Mouse (Mus musculus) liver, embryonic 12.5 days (tissue): Measurements from ENCODE around the gene Zfp385a. TPM values are rescaled to one million over a fixed set of nuclear protein-coding genes. Genes with fewer than 3 reads are reported as not detected.

Experiments
- ATAC-seq: fragments of 200-750 bp; cut with Nextera tagmentation; 2 replicates; pipeline ENCODE4 v1.8.0; 2017; ENCODE audit warnings: moderate number of reproducible peaks, mild to moderate bottlenecking, moderate library complexity
- H3K27ac ChIP-seq: fragments of 300-500 bp; sonication (generic); 2 replicates; pipeline ENCODE4 v1.5.1; 2016; ENCODE audit warnings: mild to moderate bottlenecking
- H3K27me3 ChIP-seq: fragments of 300-500 bp; sonication (generic); replicated peaks from 2 replicates; pipeline ENCODE4 v1.6.1; 2016; ENCODE audit warnings: mild to moderate bottlenecking, moderate library complexity
- H3K36me3 ChIP-seq: fragments of 300-500 bp; sonication (generic); 2 replicates; pipeline ENCODE4 v1.6.1; 2016; ENCODE audit warnings: mild to moderate bottlenecking, moderate library complexity
- H3K4me1 ChIP-seq: fragments of 300-500 bp; sonication (generic); 2 replicates; pipeline ENCODE4 v1.6.1; 2016
- H3K4me2 ChIP-seq: fragments of 300-500 bp; sonication (generic); 2 replicates; pipeline ENCODE4 v1.6.1; 2016; ENCODE audit warnings: mild to moderate bottlenecking, moderate library complexity
- H3K4me3 ChIP-seq: fragments of 300-500 bp; sonication (generic); 2 replicates; pipeline ENCODE4 v1.5.1; 2016; ENCODE audit warnings: mild to moderate bottlenecking, moderate library complexity
- H3K9ac ChIP-seq: fragments of 300-500 bp; sonication (generic); 2 replicates; pipeline ENCODE4 v1.6.1; 2016; ENCODE audit warnings: mild to moderate bottlenecking, moderate library complexity
- H3K9me3 ChIP-seq: fragments of 300-500 bp; sonication (generic); replicated peaks from 2 replicates; pipeline ENCODE4 v1.6.1; 2016; ENCODE audit warnings: mild to moderate bottlenecking, moderate library complexity
- WGBS: fragments of 180-500 bp; shearing (Covaris S2); methylation state at CpG from one replicate; pipeline ENCODE4 v1.1.7; 2016; ENCODE audit not compliant: insufficient replicate concordance; 5-methylcytosine and 5-hydroxymethylcytosine counted together
- polyA plus RNA-seq: library from polyadenylated mRNA; unstranded; fragments of >200 nt; fragmentation: Nextera tagmentation; extraction: Ambion mirVana; gene quantifications from 2 replicates; pipeline ENCODE4 v1.2.1, GENCODE M21; 2016

Zfp385a gene
- polyA plus RNA-seq, 1 experiment from 2014 or later: 8.2 TPM

GRCm38 (mm10) chr15:103343008-103343407 lies 3.1 kb upstream of the Zfp385a start:
- Histone ChIP-seq H3K27ac (no peak overlapping the region), H3K9me3 (no peaks in the 10 kb centered on the region), H3K9ac (no peak overlapping the region), H3K4me1 (peaks cover 38% of the 10 kb centered on the region), H3K36me3 (peaks cover 42% of the 10 kb centered on the region), H3K4me2 (no peak overlapping the region), H3K27me3 (peaks cover 39% of the 10 kb centered on the region), H3K4me3 (no peak overlapping the region)
- no peak for ATAC-seq
- 65% methylated on average over 2 of the region's 3 CpGs for whole genome bisulfite sequencing

GRCm38 (mm10) chr15:103342415-103342814 lies 2.5 kb upstream of the Zfp385a start:
- no peak overlapping the region for H3K9ac ChIP-seq
- WGBS: 24% methylated on average over 4 of the region's 4 CpGs
- ATAC-seq: no peak

GRCm38 (mm10) chr15:103341547-103341946 lies 1.7 kb upstream of the Zfp385a start:
- Histone ChIP-seq H3K36me3 (peaks cover 30% of the 10 kb centered on the region), H3K4me1 (peaks cover 53% of the 10 kb centered on the region), H3K4me2 (no peak overlapping the region), H3K9me3 (no peaks in the 10 kb centered on the region), H3K4me3 (no peak overlapping the region), H3K27me3 (peaks cover 39% of the 10 kb centered on the region), H3K9ac (no peak overlapping the region), H3K27ac (no peak overlapping the region)
- no peak for ATAC-seq
- 45% methylated on average over 8 of the region's 8 CpGs for WGBS

More at GRCm38 (mm10) chr15:103342415-103342814, 2.5 kb upstream of the Zfp385a start:
- Histone ChIP-seq H3K27ac (no peak overlapping the region), H3K4me2 (no peak overlapping the region), H3K36me3 (peaks cover 37% of the 10 kb centered on the region), H3K27me3 (peaks cover 39% of the 10 kb centered on the region), H3K4me3 (no peak overlapping the region), H3K4me1 (peaks cover 44% of the 10 kb centered on the region), H3K9me3 (no peaks in the 10 kb centered on the region)

GRCm38 (mm10) chr15:103340786-103341185 lies 893 bp upstream of the Zfp385a start:
- WGBS: 12% methylated on average over 4 of the region's 4 CpGs
- H3K9ac ChIP-seq: no peak overlapping the region
- H3K27ac ChIP-seq: no peak overlapping the region
- no peaks in the 10 kb centered on the region for H3K9me3 ChIP-seq
- peak overlapping the region; percentile 66 for H3K4me3 ChIP-seq
- H3K36me3 ChIP-seq: peaks cover 23% of the 10 kb centered on the region
- peak overlapping the region; percentile 94 for H3K4me2 ChIP-seq
- H3K27me3 ChIP-seq: peaks cover 39% of the 10 kb centered on the region
- no peak for ATAC-seq
- H3K4me1 ChIP-seq: peaks cover 56% of the 10 kb centered on the region

GRCm38 (mm10) chr15:103339166-103339960 lies 530 bp downstream of the Zfp385a start:
- peaks cover 39% of the 10 kb centered on the region for H3K27me3 ChIP-seq
- peak overlapping the region; percentile 66 for H3K9ac ChIP-seq
- H3K4me3 ChIP-seq: peak overlapping the region; percentile 66
- H3K9me3 ChIP-seq: no peaks in the 10 kb centered on the region
- peaks cover 9% of the 10 kb centered on the region for H3K36me3 ChIP-seq
- H3K4me1 ChIP-seq: peaks cover 70% of the 10 kb centered on the region
- 0% methylated on average over 26 of the region's 31 CpGs for WGBS
- H3K27ac ChIP-seq: peak overlapping the region; percentile 45
- ATAC-seq: peak; percentile 70
- H3K4me2 ChIP-seq: peak overlapping the region; percentile 94

- Histone ChIP-seq H3K36me3 (peaks cover 4% of the 10 kb centered on the region; the same call in 1 of the 2 replicates), H3K4me1 (peaks cover 76% of the 10 kb centered on the region), H3K9me3 (no peaks in the 10 kb centered on the region), H3K4me2 (peak overlapping the region; percentile 94), H3K9ac (peak overlapping the region; percentile 66), H3K4me3 (peak overlapping the region; percentile 66), H3K27ac (peak overlapping the region; percentile 45), H3K27me3 (peaks cover 39% of the 10 kb centered on the region)
- ATAC-seq: no peak
- WGBS: 20% methylated on average over 4 of the region's 4 CpGs
Observed at GRCm38 (mm10) chr15:103338829-103339165, 1.1 kb downstream of the Zfp385a start.

GRCm38 (mm10) chr15:103336996-103337667 lies 2.8 kb downstream of the Zfp385a start:
- H3K27ac ChIP-seq: no peak overlapping the region
- H3K9ac ChIP-seq: no peak overlapping the region
- H3K4me1 ChIP-seq: peaks cover 82% of the 10 kb centered on the region
- H3K9me3 ChIP-seq: no peaks in the 10 kb centered on the region
- peak overlapping the region; percentile 19; the same call in 1 of the 2 replicates for H3K4me2 ChIP-seq
- no peak for ATAC-seq
- peaks cover 38% of the 10 kb centered on the region for H3K27me3 ChIP-seq
- no peaks in the 10 kb centered on the region for H3K36me3 ChIP-seq
- 17% methylated on average over 11 of the region's 11 CpGs for WGBS
- H3K4me3 ChIP-seq: no peak overlapping the region

- no peak for ATAC-seq
- no peak overlapping the region for H3K4me3 ChIP-seq
- H3K4me1 ChIP-seq: peaks cover 77% of the 10 kb centered on the region
- no peak overlapping the region for H3K27ac ChIP-seq
- WGBS: 65% methylated on average over 7 of the region's 7 CpGs
- peaks cover 23% of the 10 kb centered on the region for H3K27me3 ChIP-seq
- H3K4me2 ChIP-seq: no peak overlapping the region
- H3K9ac ChIP-seq: no peak overlapping the region
- no peaks in the 10 kb centered on the region for H3K36me3 ChIP-seq
- no peaks in the 10 kb centered on the region for H3K9me3 ChIP-seq
Observed at GRCm38 (mm10) chr15:103335488-103336235, 4.2 kb downstream of the Zfp385a start.

- Histone ChIP-seq H3K4me1 (peaks cover 71% of the 10 kb centered on the region), H3K4me2 (no peak overlapping the region), H3K36me3 (peaks cover 4% of the 10 kb centered on the region; the same call in 1 of the 2 replicates), H3K9me3 (no peaks in the 10 kb centered on the region), H3K27ac (no peak overlapping the region), H3K4me3 (no peak overlapping the region), H3K9ac (no peak overlapping the region), H3K27me3 (0 out of 2 replicates have a peak, but pooled peaks cover 17% of the 10 kb centered on the region)
- no peak for ATAC-seq
- WGBS: 42% methylated on average over 3 of the region's 3 CpGs
Observed at GRCm38 (mm10) chr15:103335040-103335439, 4.9 kb downstream of the Zfp385a start.

- peak overlapping the region; percentile 28 for H3K27ac ChIP-seq
- peak overlapping the region; percentile 37 for H3K4me2 ChIP-seq
- H3K9me3 ChIP-seq: no peaks in the 10 kb centered on the region
- H3K9ac ChIP-seq: 0 out of 2 replicates have a peak overlapping the region, but pooled peaks have one; percentile 3
- peaks cover 4% of the 10 kb centered on the region; the same call in 1 of the 2 replicates for H3K36me3 ChIP-seq
- H3K27me3 ChIP-seq: 0 out of 2 replicates have a peak, but pooled peaks cover 9% of the 10 kb centered on the region
- H3K4me1 ChIP-seq: peaks cover 62% of the 10 kb centered on the region
- no peak overlapping the region for H3K4me3 ChIP-seq
- peak; percentile 48; the same call in 1 of the 2 replicates for ATAC-seq
- 38% methylated on average over 2 of the region's 2 CpGs for WGBS
Observed at GRCm38 (mm10) chr15:103334194-103334593, 5.7 kb downstream of the Zfp385a start.

- Histone ChIP-seq H3K9me3 (no peaks in the 10 kb centered on the region), H3K36me3 (peaks cover 4% of the 10 kb centered on the region; the same call in 1 of the 2 replicates), H3K4me3 (no peak overlapping the region), H3K4me2 (peak overlapping the region; percentile 37), H3K4me1 (peaks cover 57% of the 10 kb centered on the region), H3K9ac (0 out of 2 replicates have a peak overlapping the region, but pooled peaks have one; percentile 3), H3K27ac (peak overlapping the region; percentile 45; the same call in 1 of the 2 replicates), H3K27me3 (0 out of 2 replicates have a peak, but pooled peaks cover 4% of the 10 kb centered on the region)
- WGBS: 64% methylated on average over 5 of the region's 5 CpGs
- ATAC-seq: no peak
Observed at GRCm38 (mm10) chr15:103333738-103334137, 6.2 kb downstream of the Zfp385a start.
